Mouse (Mus musculus): Measurements from ENCODE around the gene Abhd12. TPM values are rescaled to one million over a fixed set of nuclear protein-coding genes. Genes with fewer than 3 reads are reported as not detected.

Abhd12 gene
- polyA plus RNA-seq, 1 experiment from 2014 or later: 41.5 TPM

GRCm38 (mm10) chr2:150844798-150845197, 59.7 kb downstream of the Abhd12 start:
- Histone ChIP-seq H3K27ac (ENCODE audit: low read depth, low read length) (no peak overlapping the region), H3K9ac (ENCODE audit: low read depth, low read length) (no peak overlapping the region), H3K4me3 (ENCODE audit: low read depth, low read length) (no peak overlapping the region), H3K27me3 (replicated peaks; ENCODE audit: control insufficient read depth, insufficient read depth, low read length) (no peaks in the 10 kb centered on the region), H3K4me2 (replicated peaks; ENCODE audit: low read depth) (no peak overlapping the region), H3K4me1 (replicated peaks; ENCODE audit: control insufficient read depth, insufficient read depth, low read length) (no peaks in the 10 kb centered on the region), H3K9me3 (ENCODE audit: control insufficient read depth) (no peaks in the 10 kb centered on the region), H3K36me3 (ENCODE audit: control insufficient read depth, insufficient read depth) (peaks cover 6% of the 10 kb centered on the region; the same call in 1 of the 2 replicates)
- ATAC-seq: no peak
- WGBS: 75% methylated on average over 1 of the region's 1 CpGs
- no peak for TF ChIP-seq CTCF (IDR thresholded peaks at IDR 0.05; ENCODE audit: low read depth)

GRCm38 (mm10) chr2:150842049-150842461, 62.5 kb downstream of the Abhd12 start:
- Histone ChIP-seq H3K27me3 (replicated peaks; ENCODE audit: control insufficient read depth, insufficient read depth, low read length) (no peaks in the 10 kb centered on the region), H3K4me3 (ENCODE audit: low read depth, low read length) (no peak overlapping the region), H3K9me3 (ENCODE audit: control insufficient read depth) (no peaks in the 10 kb centered on the region), H3K9ac (ENCODE audit: low read depth, low read length) (no peak overlapping the region), H3K27ac (ENCODE audit: low read depth, low read length) (no peak overlapping the region), H3K4me2 (replicated peaks; ENCODE audit: low read depth) (no peak overlapping the region), H3K36me3 (ENCODE audit: control insufficient read depth, insufficient read depth) (peaks cover 19% of the 10 kb centered on the region), H3K4me1 (replicated peaks; ENCODE audit: control insufficient read depth, insufficient read depth, low read length) (no peaks in the 10 kb centered on the region)
- no peak for ATAC-seq
- no peak for TF ChIP-seq CTCF (IDR thresholded peaks at IDR 0.05; ENCODE audit: low read depth)
- 58% methylated on average over 7 of the region's 7 CpGs for WGBS

- H3K9ac ChIP-seq (ENCODE audit: low read depth, low read length): no peak overlapping the region
- peaks cover 23% of the 10 kb centered on the region for H3K36me3 ChIP-seq (ENCODE audit: control insufficient read depth, insufficient read depth)
- no peaks in the 10 kb centered on the region for H3K4me1 ChIP-seq (replicated peaks; ENCODE audit: control insufficient read depth, insufficient read depth, low read length)
- H3K4me3 ChIP-seq (ENCODE audit: low read depth, low read length): no peak overlapping the region
- H3K9me3 ChIP-seq (ENCODE audit: control insufficient read depth): no peaks in the 10 kb centered on the region
- ATAC-seq: no peak
- H3K27me3 ChIP-seq (replicated peaks; ENCODE audit: control insufficient read depth, insufficient read depth, low read length): no peaks in the 10 kb centered on the region
- TF ChIP-seq CTCF (IDR thresholded peaks at IDR 0.05; ENCODE audit: low read depth): no peak
- H3K27ac ChIP-seq (ENCODE audit: low read depth, low read length): no peak overlapping the region
- no peak overlapping the region for H3K4me2 ChIP-seq (replicated peaks; ENCODE audit: low read depth)
- WGBS: 69% methylated on average over 11 of the region's 11 CpGs
Measured at GRCm38 (mm10) chr2:150841109-150841508, 63.4 kb downstream of the Abhd12 start.

- Histone ChIP-seq H3K4me3 (ENCODE audit: low read depth, low read length) (no peak overlapping the region), H3K9me3 (ENCODE audit: control insufficient read depth) (no peaks in the 10 kb centered on the region), H3K27ac (ENCODE audit: low read depth, low read length) (no peak overlapping the region), H3K36me3 (ENCODE audit: control insufficient read depth, insufficient read depth) (peaks cover 27% of the 10 kb centered on the region), H3K27me3 (replicated peaks; ENCODE audit: control insufficient read depth, insufficient read depth, low read length) (no peaks in the 10 kb centered on the region), H3K9ac (ENCODE audit: low read depth, low read length) (no peak overlapping the region), H3K4me1 (replicated peaks; ENCODE audit: control insufficient read depth, insufficient read depth, low read length) (no peaks in the 10 kb centered on the region), H3K4me2 (replicated peaks; ENCODE audit: low read depth) (no peak overlapping the region)
- no peak for TF ChIP-seq CTCF (IDR thresholded peaks at IDR 0.05; ENCODE audit: low read depth)
- 74% methylated on average over 12 of the region's 12 CpGs for WGBS
- no peak for ATAC-seq
Measured at GRCm38 (mm10) chr2:150839686-150840471, 64.7 kb downstream of the Abhd12 start.

GRCm38 (mm10) chr2:150837781-150838180, 66.8 kb downstream of the Abhd12 start:
- H3K4me1 ChIP-seq (replicated peaks; ENCODE audit: control insufficient read depth, insufficient read depth, low read length): no peaks in the 10 kb centered on the region
- H3K9me3 ChIP-seq (ENCODE audit: control insufficient read depth): no peaks in the 10 kb centered on the region
- WGBS: 90% methylated on average over 3 of the region's 3 CpGs
- no peaks in the 10 kb centered on the region for H3K27me3 ChIP-seq (replicated peaks; ENCODE audit: control insufficient read depth, insufficient read depth, low read length)
- H3K4me3 ChIP-seq (ENCODE audit: low read depth, low read length): no peak overlapping the region
- H3K9ac ChIP-seq (ENCODE audit: low read depth, low read length): no peak overlapping the region
- peaks cover 47% of the 10 kb centered on the region for H3K36me3 ChIP-seq (ENCODE audit: control insufficient read depth, insufficient read depth)
- no peak for TF ChIP-seq CTCF (IDR thresholded peaks at IDR 0.05; ENCODE audit: low read depth)
- no peak for ATAC-seq
- no peak overlapping the region for H3K27ac ChIP-seq (ENCODE audit: low read depth, low read length)
- no peak overlapping the region for H3K4me2 ChIP-seq (replicated peaks; ENCODE audit: low read depth)

- H3K27me3 ChIP-seq (replicated peaks; ENCODE audit: control insufficient read depth, insufficient read depth, low read length): no peaks in the 10 kb centered on the region
- no peak overlapping the region for H3K4me2 ChIP-seq (replicated peaks; ENCODE audit: low read depth)
- no peak for ATAC-seq
- TF ChIP-seq CTCF (IDR thresholded peaks at IDR 0.05; ENCODE audit: low read depth): no peak
- H3K27ac ChIP-seq (ENCODE audit: low read depth, low read length): no peak overlapping the region
- H3K4me1 ChIP-seq (replicated peaks; ENCODE audit: control insufficient read depth, insufficient read depth, low read length): no peaks in the 10 kb centered on the region
- 74% methylated on average over 15 of the region's 15 CpGs for WGBS
- H3K4me3 ChIP-seq (ENCODE audit: low read depth, low read length): no peak overlapping the region
- H3K9ac ChIP-seq (ENCODE audit: low read depth, low read length): no peak overlapping the region
- H3K9me3 ChIP-seq (ENCODE audit: control insufficient read depth): no peaks in the 10 kb centered on the region
- peaks cover 55% of the 10 kb centered on the region for H3K36me3 ChIP-seq (ENCODE audit: control insufficient read depth, insufficient read depth)
Measured at GRCm38 (mm10) chr2:150836906-150837305, 67.6 kb downstream of the Abhd12 start.

Measured in intestine, postnatal 0 days (tissue).